Mouse (Mus musculus): Measurements from ENCODE around the gene H2afv. TPM values are rescaled to one million over a fixed set of nuclear protein-coding genes. Genes with fewer than 3 reads are reported as not detected.
A peak's percentile ranks its signal among the peaks of the same experiment; 100 is the strongest.

Gene H2afv
- polyA plus RNA-seq, 1 experiment from 2014 or later = 905 TPM

DNA sequence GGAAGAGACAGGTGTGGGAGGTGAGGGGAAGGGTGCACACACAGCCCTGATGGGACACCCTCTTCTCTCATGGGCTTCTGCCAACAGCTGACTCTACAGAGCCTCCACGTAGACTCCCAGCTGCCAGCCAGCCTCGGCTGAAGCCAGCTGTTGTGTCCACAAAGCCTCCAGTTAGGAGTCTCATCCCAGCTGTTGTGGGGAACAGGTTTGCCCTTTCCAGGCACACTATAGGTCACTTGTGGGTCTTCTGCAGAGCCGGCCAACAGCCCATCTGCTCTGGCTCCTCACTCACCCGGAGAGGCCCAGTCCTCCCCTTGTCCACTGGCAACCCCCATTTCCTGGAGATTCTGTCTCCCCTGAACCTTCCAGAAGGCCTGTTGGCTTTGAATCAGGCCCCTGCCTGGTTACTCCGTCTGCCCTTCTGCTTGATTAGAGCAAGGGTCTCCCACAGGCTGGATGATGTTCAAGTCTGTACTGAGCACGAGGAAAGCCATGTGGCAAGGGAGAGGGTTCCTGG, 37.5 kb upstream of the H2afv start:
- no peak for ATAC-seq (ENCODE audit: insufficient number of reproducible peaks, low FRiP score, low TSS enrichment, low read depth)
- no peak for DNase-seq (ENCODE audit: low spot score)
- no peaks in the 10 kb centered on the region for H3K36me3 ChIP-seq (ENCODE audit: control insufficient read depth, insufficient read depth, low read length)
- H3K27ac ChIP-seq (replicated peaks; ENCODE audit: low read depth, low read length) = no peak overlapping the region
- WGBS = 84% methylated on average over 6 of the region's 6 CpGs
- H3K4me2 ChIP-seq (ENCODE audit: low read depth, severe bottlenecking) = no peak overlapping the region
- no peak overlapping the region for H3K9ac ChIP-seq (ENCODE audit: low read length)
- no peak overlapping the region for H3K4me3 ChIP-seq (ENCODE audit: low read depth, low read length)
- no peaks in the 10 kb centered on the region for H3K9me3 ChIP-seq (ENCODE audit: control insufficient read depth, low read length)
- no peaks in the 10 kb centered on the region for H3K27me3 ChIP-seq (ENCODE audit: control insufficient read depth, insufficient read depth, low read length)
- no peaks in the 10 kb centered on the region for H3K4me1 ChIP-seq (ENCODE audit: control insufficient read depth, insufficient read depth, low read length)

DNA sequence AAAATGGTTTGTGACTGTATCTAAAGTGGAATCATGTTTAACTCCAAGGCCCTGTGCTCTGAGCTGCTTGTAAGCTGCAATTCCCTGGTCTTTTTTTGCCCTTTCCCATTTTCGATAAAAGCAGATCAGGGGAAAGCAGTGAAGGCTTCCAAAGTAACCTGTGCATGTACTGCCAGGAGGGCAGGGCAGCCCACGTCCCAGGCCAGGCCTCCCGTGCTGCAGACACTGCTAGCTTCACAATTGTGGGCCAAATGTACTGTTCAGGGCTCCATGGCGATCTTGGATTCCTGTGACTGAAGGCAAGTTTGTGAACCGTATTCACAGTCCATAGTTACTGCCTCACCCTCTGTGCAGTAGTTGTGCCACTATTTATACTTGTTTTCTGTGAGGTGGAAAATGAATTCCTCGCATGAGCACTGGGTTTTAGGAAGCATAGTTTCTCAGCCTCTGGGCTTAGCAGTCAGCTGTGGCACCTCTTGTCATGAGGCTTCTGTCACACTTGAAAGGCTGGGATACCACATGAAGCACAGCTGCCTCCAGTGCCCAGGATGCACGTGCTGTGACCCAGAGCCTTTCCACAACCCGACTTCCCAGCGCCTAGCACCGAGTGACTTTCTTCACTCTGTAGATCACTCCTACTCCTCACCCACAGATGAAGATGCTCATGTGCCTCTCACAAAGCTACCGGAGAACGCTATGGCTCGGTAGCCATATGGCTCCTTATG, 36.6 kb upstream of the H2afv start:
- H3K4me3 ChIP-seq (ENCODE audit: low read depth, low read length) = no peak overlapping the region
- no peak overlapping the region for H3K4me2 ChIP-seq (ENCODE audit: low read depth, severe bottlenecking)
- no peaks in the 10 kb centered on the region for H3K36me3 ChIP-seq (ENCODE audit: control insufficient read depth, insufficient read depth, low read length)
- H3K27ac ChIP-seq (replicated peaks; ENCODE audit: low read depth, low read length) = no peak overlapping the region
- ATAC-seq (ENCODE audit: insufficient number of reproducible peaks, low FRiP score, low TSS enrichment, low read depth) (no peak), DNase-seq (ENCODE audit: low spot score) (no peak)
- H3K9me3 ChIP-seq (ENCODE audit: control insufficient read depth, low read length) = no peaks in the 10 kb centered on the region
- 84% methylated on average over 13 of the region's 13 CpGs for WGBS
- H3K4me1 ChIP-seq (ENCODE audit: control insufficient read depth, insufficient read depth, low read length) = no peaks in the 10 kb centered on the region
- no peak overlapping the region for H3K9ac ChIP-seq (ENCODE audit: low read length)
- H3K27me3 ChIP-seq (ENCODE audit: control insufficient read depth, insufficient read depth, low read length) = no peaks in the 10 kb centered on the region

DNA sequence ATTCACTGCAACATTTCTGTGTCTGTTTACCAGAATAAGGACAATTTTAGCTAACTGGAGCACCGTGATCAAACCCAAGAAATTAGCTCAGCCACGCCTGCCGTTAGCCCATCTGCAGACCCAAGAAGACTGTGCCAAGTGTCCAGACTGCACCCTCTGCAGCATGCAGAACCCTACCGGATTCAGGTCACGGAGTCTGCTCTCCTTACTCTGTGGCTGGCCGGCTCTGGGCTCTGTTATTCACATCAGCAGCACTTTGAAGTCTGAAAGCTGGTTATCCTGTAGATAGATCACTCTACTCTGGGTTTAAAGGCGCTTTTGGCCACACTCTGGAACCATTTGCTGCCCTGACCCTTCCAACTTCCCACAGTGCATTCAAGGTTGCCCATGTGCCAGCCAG, 35.9 kb upstream of the H2afv start:
- H3K36me3 ChIP-seq (ENCODE audit: control insufficient read depth, insufficient read depth, low read length) = no peaks in the 10 kb centered on the region
- no peaks in the 10 kb centered on the region for H3K27me3 ChIP-seq (ENCODE audit: control insufficient read depth, insufficient read depth, low read length)
- WGBS = 71% methylated on average over 7 of the region's 7 CpGs
- no peak overlapping the region for H3K4me2 ChIP-seq (ENCODE audit: low read depth, severe bottlenecking)
- H3K4me3 ChIP-seq (ENCODE audit: low read depth, low read length) = no peak overlapping the region
- no peak overlapping the region for H3K9ac ChIP-seq (ENCODE audit: low read length)
- no peaks in the 10 kb centered on the region for H3K4me1 ChIP-seq (ENCODE audit: control insufficient read depth, insufficient read depth, low read length)
- H3K27ac ChIP-seq (replicated peaks; ENCODE audit: low read depth, low read length) = no peak overlapping the region
- H3K9me3 ChIP-seq (ENCODE audit: control insufficient read depth, low read length) = no peaks in the 10 kb centered on the region
- DNase-seq (ENCODE audit: low spot score) = no peak
- ATAC-seq (ENCODE audit: insufficient number of reproducible peaks, low FRiP score, low TSS enrichment, low read depth) = no peak

DNA sequence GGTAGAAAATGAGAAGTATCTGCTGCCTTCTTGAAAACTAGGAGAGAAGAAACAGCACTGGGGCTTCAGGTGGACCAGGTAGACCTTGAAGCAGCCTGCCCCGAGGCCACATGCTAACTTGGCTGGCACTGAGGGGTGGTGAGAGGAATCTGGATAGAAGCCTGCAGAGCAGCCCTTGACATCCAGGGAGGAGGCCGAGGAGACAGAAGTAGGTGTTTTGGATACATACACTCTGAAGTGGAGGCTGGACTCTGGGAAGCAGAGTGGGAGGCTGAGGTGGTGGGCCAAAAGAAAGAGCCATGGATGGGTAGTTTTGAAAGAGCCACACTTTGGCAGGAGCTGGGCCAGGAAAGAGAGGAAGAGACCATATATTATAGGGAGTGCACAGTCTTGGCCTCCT, 35.0 kb upstream of the H2afv start:
- WGBS = 75% methylated on average over 2 of the region's 2 CpGs

DNA sequence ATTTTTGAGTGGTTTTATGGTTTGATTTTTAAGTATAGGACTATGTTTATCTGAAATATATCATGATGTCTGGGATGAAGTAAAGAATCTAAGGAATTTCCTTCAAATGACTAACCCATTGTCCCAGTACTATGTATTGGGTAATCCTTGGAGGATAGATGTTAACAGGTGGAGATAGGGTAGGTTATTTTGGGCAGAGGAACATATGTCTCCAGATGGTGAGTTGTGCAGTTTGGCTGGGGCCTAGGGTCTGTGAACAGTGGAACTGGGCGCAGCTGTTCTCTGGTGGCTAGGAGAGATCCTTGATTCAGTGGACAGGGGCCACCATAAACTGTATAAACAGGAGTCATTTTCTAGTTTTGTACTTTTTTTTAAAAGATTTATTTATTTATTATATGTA, 33.1 kb upstream of the H2afv start:
- Histone ChIP-seq H3K36me3 (ENCODE audit: control insufficient read depth, insufficient read depth, low read length) (no peaks in the 10 kb centered on the region), H3K9me3 (ENCODE audit: control insufficient read depth, low read length) (no peaks in the 10 kb centered on the region), H3K4me1 (ENCODE audit: control insufficient read depth, insufficient read depth, low read length) (peaks cover 15% of the 10 kb centered on the region), H3K4me2 (ENCODE audit: low read depth, severe bottlenecking) (no peak overlapping the region), H3K4me3 (ENCODE audit: low read depth, low read length) (no peak overlapping the region), H3K27me3 (ENCODE audit: control insufficient read depth, insufficient read depth, low read length) (no peaks in the 10 kb centered on the region), H3K9ac (ENCODE audit: low read length) (no peak overlapping the region), H3K27ac (replicated peaks; ENCODE audit: low read depth, low read length) (no peak overlapping the region)
- ATAC-seq (ENCODE audit: insufficient number of reproducible peaks, low FRiP score, low TSS enrichment, low read depth) = no peak
- WGBS = 92% methylated on average over 1 of the region's 1 CpGs
- DNase-seq (ENCODE audit: low spot score) = no peak

More for the DNA sequence above, 35.0 kb upstream of the H2afv start:
- no peaks in the 10 kb centered on the region for H3K9me3 ChIP-seq (ENCODE audit: control insufficient read depth, low read length)
- H3K27ac ChIP-seq (replicated peaks; ENCODE audit: low read depth, low read length) = no peak overlapping the region
- H3K27me3 ChIP-seq (ENCODE audit: control insufficient read depth, insufficient read depth, low read length) = no peaks in the 10 kb centered on the region
- peaks cover 2% of the 10 kb centered on the region; the same call in 1 of the 2 replicates for H3K4me1 ChIP-seq (ENCODE audit: control insufficient read depth, insufficient read depth, low read length)
- H3K36me3 ChIP-seq (ENCODE audit: control insufficient read depth, insufficient read depth, low read length) = no peaks in the 10 kb centered on the region
- no peak for DNase-seq (ENCODE audit: low spot score)
- ATAC-seq (ENCODE audit: insufficient number of reproducible peaks, low FRiP score, low TSS enrichment, low read depth) = no peak
- H3K9ac ChIP-seq (ENCODE audit: low read length) = no peak overlapping the region
- H3K4me2 ChIP-seq (ENCODE audit: low read depth, severe bottlenecking) = no peak overlapping the region
- H3K4me3 ChIP-seq (ENCODE audit: low read depth, low read length) = no peak overlapping the region

DNA sequence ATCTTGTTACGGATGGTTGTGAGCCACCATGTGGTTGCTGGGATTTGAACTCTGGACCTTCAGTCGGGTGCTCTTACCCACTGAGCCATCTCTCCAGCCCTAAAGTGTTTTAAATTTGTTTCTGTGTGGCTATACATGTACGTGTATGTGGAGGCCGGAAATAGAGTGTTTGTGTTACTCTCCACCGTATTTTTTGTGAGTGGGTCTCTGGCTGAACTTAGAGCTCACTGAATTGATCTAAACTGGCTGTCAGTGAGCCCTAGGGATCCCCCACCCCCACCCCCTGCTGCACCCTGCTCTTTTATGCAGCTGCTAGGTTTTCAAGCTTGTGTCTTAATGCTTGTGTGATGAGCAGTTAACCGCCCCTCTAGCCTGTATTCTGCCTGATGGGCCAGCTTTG, 32.6 kb upstream of the H2afv start:
- Histone ChIP-seq H3K9me3 (ENCODE audit: control insufficient read depth, low read length) (no peaks in the 10 kb centered on the region), H3K36me3 (ENCODE audit: control insufficient read depth, insufficient read depth, low read length) (no peaks in the 10 kb centered on the region), H3K27ac (replicated peaks; ENCODE audit: low read depth, low read length) (no peak overlapping the region), H3K9ac (ENCODE audit: low read length) (no peak overlapping the region), H3K4me1 (ENCODE audit: control insufficient read depth, insufficient read depth, low read length) (peaks cover 17% of the 10 kb centered on the region), H3K27me3 (ENCODE audit: control insufficient read depth, insufficient read depth, low read length) (no peaks in the 10 kb centered on the region), H3K4me3 (ENCODE audit: low read depth, low read length) (no peak overlapping the region), H3K4me2 (ENCODE audit: low read depth, severe bottlenecking) (no peak overlapping the region)
- DNase-seq (ENCODE audit: low spot score) = no peak
- no peak for ATAC-seq (ENCODE audit: insufficient number of reproducible peaks, low FRiP score, low TSS enrichment, low read depth)
- 79% methylated on average over 6 of the region's 6 CpGs for WGBS

DNA sequence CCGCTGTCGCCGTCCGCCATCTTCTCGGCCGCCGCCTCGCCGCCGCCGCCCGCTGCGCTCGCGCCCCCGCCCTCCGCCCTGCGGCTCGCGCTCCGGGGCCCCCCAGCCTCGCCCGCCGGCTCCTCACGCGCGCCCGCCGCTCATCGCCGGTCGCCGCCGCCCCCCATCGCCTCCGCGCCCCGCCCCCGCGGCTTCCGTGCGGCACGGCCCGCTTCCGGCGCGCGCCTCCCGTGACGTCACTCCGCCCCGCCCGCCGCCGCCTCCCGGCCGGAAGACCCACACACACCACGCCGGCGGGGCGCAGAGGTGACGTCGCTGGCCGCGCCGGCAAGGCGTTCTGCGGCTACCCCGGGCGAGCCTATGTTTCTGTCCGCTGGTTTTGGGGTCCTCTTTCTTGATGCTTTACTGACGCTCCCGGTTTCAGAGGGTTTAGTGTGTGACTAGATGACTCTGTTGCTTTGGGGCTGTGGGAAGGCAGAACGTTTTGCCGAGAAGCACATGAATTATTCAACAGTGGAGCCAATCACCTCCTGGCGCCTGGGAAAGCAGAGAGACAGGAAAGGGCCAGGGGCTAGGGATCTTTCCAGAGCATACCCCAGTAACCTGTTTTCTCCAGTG, 31.7 kb upstream of the H2afv start, which contains the start of gene Purb:
Purb (minus strand) TSS at position 51 of the 618 bp plus-strand sequence.
- peak; percentile 92 for DNase-seq (ENCODE audit: low spot score)
- Histone ChIP-seq H3K9me3 (ENCODE audit: control insufficient read depth, low read length) (no peaks in the 10 kb centered on the region), H3K36me3 (ENCODE audit: control insufficient read depth, insufficient read depth, low read length) (peaks cover 3% of the 10 kb centered on the region; the same call in 1 of the 2 replicates), H3K4me3 (ENCODE audit: low read depth, low read length) (peak within 1 kb of the TSS; percentile 95), H3K4me1 (ENCODE audit: control insufficient read depth, insufficient read depth, low read length) (peaks cover 24% of the 10 kb centered on the region), H3K9ac (ENCODE audit: low read length) (peak within 1 kb of the TSS; percentile 86), H3K27me3 (ENCODE audit: control insufficient read depth, insufficient read depth, low read length) (no peaks in the 10 kb centered on the region), H3K4me2 (ENCODE audit: low read depth, severe bottlenecking) (peak within 1 kb of the TSS; percentile 89), H3K27ac (replicated peaks; ENCODE audit: low read depth, low read length) (peak within 1 kb of the TSS; percentile 93)
- under 1% methylated on average over 57 of the region's 76 CpGs for WGBS
- ATAC-seq (ENCODE audit: insufficient number of reproducible peaks, low FRiP score, low TSS enrichment, low read depth) = peak; percentile 94

DNA sequence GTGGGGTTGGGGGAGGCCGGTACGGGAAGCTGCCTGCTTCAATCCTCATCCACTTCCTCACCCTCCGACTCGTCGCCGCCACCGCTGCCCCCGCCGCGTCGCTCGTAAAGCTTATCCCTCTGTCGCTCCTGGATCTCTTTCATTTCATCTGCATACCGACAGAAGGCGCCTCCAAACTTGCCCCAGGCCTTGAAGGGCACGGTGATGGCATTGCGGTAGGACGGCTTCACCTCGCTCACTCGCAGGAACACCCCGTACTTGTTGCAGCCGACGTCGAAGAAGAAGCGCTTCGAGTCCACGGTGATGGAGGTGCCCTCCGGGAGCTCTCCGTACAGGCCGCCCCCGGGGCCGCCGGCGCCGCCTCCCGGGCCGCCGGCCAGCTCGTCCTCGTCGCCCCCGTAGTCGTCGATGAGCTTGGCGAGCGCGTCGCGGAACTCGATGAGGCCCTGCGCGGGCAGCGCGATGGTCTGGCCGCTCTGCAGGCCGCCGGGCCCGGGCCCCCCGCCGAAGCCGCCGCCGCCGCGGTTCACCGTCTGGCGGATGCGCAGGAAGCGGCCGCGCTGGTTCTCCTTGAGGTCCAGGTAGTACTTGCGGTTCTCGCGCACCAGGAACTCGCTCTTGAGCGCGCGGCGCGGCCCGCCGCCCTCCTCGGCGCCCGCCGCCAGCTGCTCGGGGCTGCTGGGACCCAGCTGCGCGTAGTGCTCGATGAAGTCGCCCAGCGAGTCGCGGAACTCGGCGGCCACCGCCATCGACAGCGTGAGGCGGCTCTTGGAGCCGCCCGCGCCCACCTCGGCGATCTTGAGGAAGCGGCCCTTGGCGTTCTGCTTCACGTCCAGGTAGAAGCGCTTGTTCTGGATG, 30.9 kb upstream of the H2afv start:
- Histone ChIP-seq H3K4me3 (ENCODE audit: low read depth, low read length) (peak overlapping the region; percentile 95), H3K4me1 (ENCODE audit: control insufficient read depth, insufficient read depth, low read length) (peaks cover 25% of the 10 kb centered on the region), H3K27me3 (ENCODE audit: control insufficient read depth, insufficient read depth, low read length) (no peaks in the 10 kb centered on the region), H3K27ac (replicated peaks; ENCODE audit: low read depth, low read length) (peak overlapping the region; percentile 93), H3K9ac (ENCODE audit: low read length) (peak overlapping the region; percentile 86), H3K4me2 (ENCODE audit: low read depth, severe bottlenecking) (peak overlapping the region; percentile 89), H3K36me3 (ENCODE audit: control insufficient read depth, insufficient read depth, low read length) (peaks cover 5% of the 10 kb centered on the region; the same call in 1 of the 2 replicates), H3K9me3 (ENCODE audit: control insufficient read depth, low read length) (no peaks in the 10 kb centered on the region)
- WGBS = under 1% methylated on average over 109 of the region's 109 CpGs
- DNase-seq (ENCODE audit: low spot score) = peak; percentile 62
- ATAC-seq (ENCODE audit: insufficient number of reproducible peaks, low FRiP score, low TSS enrichment, low read depth) = no peak; the same call in 1 of the 2 replicates

Measured in limb, embryonic 11.5 days (tissue).